Mouse (Mus musculus): Measurements from ENCODE around the gene Nucks1. TPM values are rescaled to one million over a fixed set of nuclear protein-coding genes. Genes with fewer than 3 reads are reported as not detected.

The Nucks1 gene
- total RNA-seq, 1 experiment from 2014 or later = 79.3 TPM

DNA sequence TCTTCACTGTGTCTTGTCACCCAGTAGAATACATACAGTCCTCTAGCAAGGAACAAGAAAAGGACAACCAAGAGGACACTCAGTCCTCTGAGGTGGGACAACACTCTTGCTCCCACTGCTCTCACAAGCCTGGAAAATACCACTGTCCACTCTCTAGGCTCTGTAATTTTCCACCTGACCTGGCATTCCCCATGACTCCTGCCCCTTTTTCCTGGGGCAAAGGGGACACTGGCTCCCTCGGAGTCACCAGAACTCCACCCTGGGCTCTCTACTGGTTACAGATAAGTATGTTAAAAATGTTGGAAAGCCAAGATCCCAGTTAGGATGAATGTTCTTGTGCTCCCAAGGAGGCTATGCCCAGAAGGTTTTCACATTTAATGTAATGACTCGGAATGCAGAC is 50.7 kb downstream of the Nucks1 start:
- no peak for ATAC-seq (replicated peaks; ENCODE audit: insufficient number of reproducible peaks, low FRiP score, low TSS enrichment, poor library complexity, severe bottlenecking)

GRCm38 (mm10) chr1:131962606-131963084 is 52.3 kb downstream of the Nucks1 start, which contains the start of gene Slc45a3:
Slc45a3 (plus strand) TSS chr1:131962967.
- ATAC-seq (replicated peaks; ENCODE audit: insufficient number of reproducible peaks, low FRiP score, low TSS enrichment, poor library complexity, severe bottlenecking) = no peak

DNA sequence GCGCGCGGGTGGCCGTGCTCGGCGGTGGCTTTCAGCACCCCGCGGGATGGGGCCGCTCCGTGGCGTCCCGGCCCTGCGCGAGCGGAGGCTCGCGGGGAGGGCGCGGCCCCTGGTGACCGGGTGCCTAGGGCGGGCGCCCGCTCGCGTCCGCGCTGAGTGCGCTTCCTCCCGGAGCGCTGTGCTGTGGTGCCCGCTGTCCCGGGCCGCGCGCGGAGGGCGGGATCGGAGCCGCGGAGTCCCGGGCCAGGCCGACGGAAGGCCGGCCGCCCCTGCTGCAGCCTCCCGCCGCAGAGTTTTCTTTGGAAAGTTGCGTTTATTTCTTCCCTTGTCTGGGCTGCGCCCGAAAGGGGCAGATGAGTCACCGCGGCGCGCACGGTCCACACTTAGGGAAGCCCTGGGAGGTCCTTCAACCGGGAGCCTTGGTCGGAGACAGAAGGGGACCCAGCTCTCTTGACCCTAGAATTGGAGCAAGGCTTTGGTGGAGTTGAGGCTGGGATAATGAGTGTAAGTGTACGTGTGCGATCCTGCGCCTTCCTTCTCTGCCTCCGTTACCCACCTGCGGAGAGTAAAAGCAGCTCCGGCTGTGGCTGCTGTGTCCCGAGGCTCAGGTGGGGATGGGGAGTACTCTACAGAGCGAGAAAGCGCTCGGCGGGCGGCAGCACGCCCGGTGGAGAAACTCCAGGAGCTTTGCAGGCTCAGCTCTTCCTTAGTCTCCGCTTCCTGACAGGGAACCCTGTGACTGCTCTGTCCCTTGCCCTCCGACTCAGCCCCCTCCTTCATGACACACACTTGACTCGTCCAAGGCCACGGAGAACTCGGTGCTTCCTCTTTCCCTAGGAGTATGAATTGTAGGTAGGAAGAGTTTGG is 53.0 kb downstream of the Nucks1 start:
- ATAC-seq (replicated peaks; ENCODE audit: insufficient number of reproducible peaks, low FRiP score, low TSS enrichment, poor library complexity, severe bottlenecking) = no peak

DNA sequence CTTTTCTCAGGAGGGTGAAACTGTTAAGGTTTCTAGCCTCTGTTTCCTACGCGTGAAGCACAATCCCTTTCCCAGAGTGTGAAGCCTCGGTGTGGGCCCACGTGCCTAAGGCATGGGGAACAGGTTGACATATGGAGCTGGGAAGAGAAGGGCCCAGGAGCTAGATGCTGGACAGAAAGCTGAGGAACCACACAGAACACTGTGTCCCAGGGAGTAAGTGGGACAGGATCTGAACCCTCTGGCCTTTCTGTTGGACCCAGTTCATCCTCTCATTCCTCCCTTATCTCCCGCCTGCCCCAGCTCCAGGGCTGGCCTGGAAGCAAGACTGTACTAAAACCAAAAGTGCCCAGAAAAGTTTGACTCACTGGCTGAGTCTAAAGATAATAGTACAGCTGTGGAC is 53.8 kb downstream of the Nucks1 start:
- ATAC-seq (replicated peaks; ENCODE audit: insufficient number of reproducible peaks, low FRiP score, low TSS enrichment, poor library complexity, severe bottlenecking) = no peak

- ATAC-seq (replicated peaks; ENCODE audit: insufficient number of reproducible peaks, low FRiP score, low TSS enrichment, poor library complexity, severe bottlenecking) = no peak
These were observed 54.2 kb downstream of the Nucks1 start for GRCm38 (mm10) chr1:131964580-131964979.

DNA sequence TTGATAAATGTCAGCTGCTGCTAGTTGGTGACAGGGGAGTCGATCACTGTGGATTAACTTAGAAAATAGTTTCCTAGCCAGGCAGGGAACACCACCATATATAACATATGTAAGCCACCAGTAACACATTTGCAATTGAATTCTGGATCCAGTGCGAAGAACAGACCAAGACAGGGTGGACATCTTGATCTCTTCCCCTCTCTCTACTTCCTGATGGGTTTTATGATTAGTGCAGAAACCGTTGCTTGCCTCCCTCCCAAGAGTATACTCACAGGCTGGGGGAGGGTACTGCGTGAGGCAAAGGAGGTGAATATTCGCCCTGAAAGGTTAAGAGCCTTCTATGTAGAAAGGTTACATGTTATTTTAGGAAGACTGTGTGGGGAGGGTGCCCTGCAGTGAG is 55.5 kb downstream of the Nucks1 start:
- no peak for ATAC-seq (replicated peaks; ENCODE audit: insufficient number of reproducible peaks, low FRiP score, low TSS enrichment, poor library complexity, severe bottlenecking)

DNA sequence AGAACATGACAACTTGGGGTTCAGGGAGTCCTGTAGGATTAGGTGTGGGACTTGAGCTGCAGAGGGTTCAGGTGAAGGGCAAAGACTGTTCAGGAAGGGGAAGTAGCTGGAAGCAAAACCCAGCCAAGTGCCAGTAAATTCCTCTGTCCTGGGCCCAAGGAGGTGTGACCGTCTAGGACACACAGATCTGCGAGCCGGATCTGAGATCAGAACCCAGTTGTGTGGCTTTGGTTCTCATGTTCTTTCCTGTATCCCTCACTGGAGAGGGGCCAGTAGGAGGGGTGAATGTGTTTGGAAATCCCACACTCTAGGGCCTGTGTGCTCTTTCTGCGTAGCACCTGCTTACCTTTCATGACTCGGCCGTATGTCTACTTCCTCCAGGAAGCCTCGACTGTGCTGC is 57.0 kb downstream of the Nucks1 start:
- no peak for ATAC-seq (replicated peaks; ENCODE audit: insufficient number of reproducible peaks, low FRiP score, low TSS enrichment, poor library complexity, severe bottlenecking)

DNA sequence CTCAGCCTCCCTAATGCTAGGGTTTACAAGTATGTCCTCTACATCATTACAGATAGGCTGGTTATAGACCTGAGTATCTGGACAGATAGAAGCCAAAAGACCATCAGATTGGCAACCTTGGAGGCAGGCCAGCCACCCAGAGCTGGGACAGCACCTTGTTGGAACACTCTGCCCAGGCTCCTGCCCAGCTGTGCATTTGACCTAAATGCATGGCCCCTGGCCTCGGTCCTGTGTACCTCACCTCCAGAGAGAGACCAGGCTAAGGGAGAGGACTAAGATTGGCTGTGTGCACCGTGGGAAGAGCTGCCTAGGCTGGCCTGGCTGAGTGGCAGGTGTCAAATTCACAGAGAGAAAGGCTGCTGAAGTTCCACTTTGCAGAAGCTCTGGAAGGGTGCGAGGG is 58.2 kb downstream of the Nucks1 start:
- ATAC-seq (replicated peaks; ENCODE audit: insufficient number of reproducible peaks, low FRiP score, low TSS enrichment, poor library complexity, severe bottlenecking) = no peak

GRCm38 (mm10) chr1:131968983-131969382 is 58.6 kb downstream of the Nucks1 start:
- ATAC-seq (replicated peaks; ENCODE audit: insufficient number of reproducible peaks, low FRiP score, low TSS enrichment, poor library complexity, severe bottlenecking) = no peak

DNA sequence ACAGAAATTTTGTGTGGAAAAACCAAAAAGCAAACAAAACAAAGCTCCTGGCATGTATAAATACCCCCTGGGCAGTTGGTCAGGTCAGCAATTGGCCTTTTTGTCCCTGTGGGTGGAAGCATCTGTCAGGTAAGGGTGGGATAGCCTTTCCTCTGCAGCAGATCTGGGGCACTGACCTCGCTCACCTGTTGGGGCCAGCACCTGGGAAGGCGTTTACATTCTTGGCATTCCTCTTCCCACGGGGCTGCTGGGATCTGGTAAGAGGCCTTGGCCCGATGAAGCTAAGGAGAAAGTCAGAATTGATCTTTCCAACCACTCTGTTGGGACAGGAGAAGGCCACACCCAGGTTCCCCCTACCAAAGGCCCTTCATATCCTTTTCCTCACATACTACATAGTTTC is 59.5 kb downstream of the Nucks1 start:
- ATAC-seq (replicated peaks; ENCODE audit: insufficient number of reproducible peaks, low FRiP score, low TSS enrichment, poor library complexity, severe bottlenecking) = no peak

- ATAC-seq (replicated peaks; ENCODE audit: insufficient number of reproducible peaks, low FRiP score, low TSS enrichment, poor library complexity, severe bottlenecking) = no peak
These were observed 60.0 kb downstream of the Nucks1 start for GRCm38 (mm10) chr1:131970322-131970660.

DNA sequence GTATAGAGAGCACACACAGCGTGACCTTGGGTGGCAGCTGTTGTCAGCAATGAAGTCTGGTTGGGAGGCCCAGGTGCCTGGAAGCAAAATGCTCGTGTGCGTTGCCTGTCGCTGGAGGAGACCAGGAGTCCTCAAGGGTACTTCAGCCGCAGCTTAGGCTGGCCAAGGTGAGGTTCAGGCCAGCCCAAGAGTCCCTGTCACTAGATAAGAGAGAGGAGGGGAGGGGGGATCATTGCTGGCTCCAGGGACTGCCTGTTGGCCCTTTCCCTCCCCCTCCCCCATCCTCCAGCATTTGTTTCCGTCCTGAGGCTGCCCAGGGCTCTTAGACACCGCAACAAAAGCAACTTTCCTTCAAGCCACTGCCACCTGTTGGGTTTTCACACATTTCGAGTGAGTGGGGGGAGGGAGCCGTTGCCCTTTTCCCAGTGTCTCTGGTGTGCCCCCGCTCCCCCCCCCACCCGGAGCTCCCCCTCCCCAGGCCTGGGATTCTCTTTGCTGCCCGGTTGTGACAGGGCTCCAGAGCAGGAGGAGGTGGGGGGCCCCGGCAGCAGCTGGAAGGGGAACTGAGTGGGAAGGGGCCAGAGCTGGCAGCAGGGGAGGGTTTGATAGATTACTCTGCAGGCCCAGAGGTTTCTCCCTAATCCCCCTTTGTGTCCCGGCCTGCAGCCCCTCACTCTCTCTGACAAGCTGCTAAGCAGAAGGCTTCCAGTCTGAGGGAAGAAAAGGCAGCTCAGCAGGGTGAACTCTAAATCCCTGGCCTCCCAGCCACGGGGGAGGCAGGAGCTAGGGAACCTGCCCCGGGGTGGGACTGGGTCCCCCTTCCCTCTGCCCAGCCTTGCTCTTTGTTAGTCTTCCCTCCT is 60.6 kb downstream of the Nucks1 start:
- no peak for ATAC-seq (replicated peaks; ENCODE audit: insufficient number of reproducible peaks, low FRiP score, low TSS enrichment, poor library complexity, severe bottlenecking)

- no peak for ATAC-seq (replicated peaks; ENCODE audit: insufficient number of reproducible peaks, low FRiP score, low TSS enrichment, poor library complexity, severe bottlenecking)
These were observed 61.6 kb downstream of the Nucks1 start for GRCm38 (mm10) chr1:131971771-131972497.

GRCm38 (mm10) chr1:131972498-131973334 is 62.4 kb downstream of the Nucks1 start:
- ATAC-seq (replicated peaks; ENCODE audit: insufficient number of reproducible peaks, low FRiP score, low TSS enrichment, poor library complexity, severe bottlenecking) = no peak

- ATAC-seq (replicated peaks; ENCODE audit: insufficient number of reproducible peaks, low FRiP score, low TSS enrichment, poor library complexity, severe bottlenecking) = no peak
These were observed 63.7 kb downstream of the Nucks1 start for GRCm38 (mm10) chr1:131973991-131974390.

DNA sequence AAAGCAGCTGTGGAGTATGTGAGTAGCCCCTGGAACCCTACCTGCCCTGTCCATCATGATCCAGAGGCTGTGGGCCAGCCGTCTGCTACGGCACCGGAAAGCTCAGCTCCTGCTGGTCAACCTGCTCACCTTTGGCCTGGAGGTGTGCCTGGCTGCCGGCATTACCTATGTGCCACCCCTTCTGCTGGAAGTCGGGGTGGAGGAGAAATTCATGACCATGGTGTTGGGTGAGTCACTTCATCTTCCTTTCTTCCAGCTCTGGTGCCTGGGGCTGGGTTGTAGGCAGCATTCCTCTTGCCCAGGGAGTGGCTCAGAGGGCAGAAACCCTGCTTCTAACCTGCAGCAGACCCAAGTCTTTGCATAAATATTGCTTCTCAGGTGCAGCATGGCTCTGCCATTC is 66.6 kb downstream of the Nucks1 start:
- ATAC-seq (replicated peaks; ENCODE audit: insufficient number of reproducible peaks, low FRiP score, low TSS enrichment, poor library complexity, severe bottlenecking) = no peak

- ATAC-seq (replicated peaks; ENCODE audit: insufficient number of reproducible peaks, low FRiP score, low TSS enrichment, poor library complexity, severe bottlenecking) = no peak
These were observed 70.1 kb downstream of the Nucks1 start for GRCm38 (mm10) chr1:131980471-131980870.

- no peak; the same call in 1 of the 2 replicates for ATAC-seq (replicated peaks; ENCODE audit: insufficient number of reproducible peaks, low FRiP score, low TSS enrichment, poor library complexity, severe bottlenecking)
These were observed 71.2 kb downstream of the Nucks1 start for GRCm38 (mm10) chr1:131981378-131982013.

Data from monocyte, adult 5-6 weeks (primary cell).